Mouse (Mus musculus): ENCODE results near the gene Grm8. TPM values are rescaled to one million over a fixed set of nuclear protein-coding genes. Genes with fewer than 3 reads are reported as not detected.

The Grm8 gene
- polyA plus RNA-seq, 2 experiments, result 1.1 to 1.8 TPM

DNA sequence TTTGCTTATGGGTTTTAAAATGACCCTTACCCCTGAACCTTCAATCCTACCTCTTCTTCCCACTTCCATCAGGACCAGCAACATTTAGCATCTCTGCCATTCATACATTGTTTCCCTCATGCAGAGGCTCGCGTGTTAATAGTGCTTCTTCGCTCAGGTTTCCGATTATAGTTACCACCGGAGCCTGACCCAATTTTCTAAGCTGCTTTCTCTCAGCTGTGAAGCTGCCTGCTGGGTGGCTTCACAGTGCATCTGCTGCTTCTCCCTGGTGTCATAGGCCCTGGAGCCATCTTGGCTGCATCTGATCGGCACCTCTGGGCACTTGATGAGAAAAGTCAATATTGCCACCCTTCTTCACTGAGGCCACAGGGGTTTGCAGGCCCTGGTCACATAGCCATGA lies 325.0 kb downstream of the Grm8 start:
- H3K4me3 ChIP-seq (replicated peaks; ENCODE audit: low read length), result no peak overlapping the region
- no peaks in the 10 kb centered on the region for H3K36me3 ChIP-seq (ENCODE audit: control insufficient read depth, insufficient read depth, low read length)
- TF ChIP-seq POLR2A (IDR thresholded peaks at IDR 0.05; ENCODE audit: borderline replicate concordance, extremely low read depth, insufficient read depth, insufficient read length), result no peak
- ATAC-seq (ENCODE audit: low FRiP score, low read depth) (no peak), DNase-seq (ENCODE audit: low spot score) (no peak)
- no peaks in the 10 kb centered on the region for H3K27me3 ChIP-seq (ENCODE audit: control insufficient read depth, insufficient read depth, low read length)
- H3K4me2 ChIP-seq (replicated peaks; ENCODE audit: low read depth, low read length, severe bottlenecking), result no peak overlapping the region
- no peaks in the 10 kb centered on the region for H3K4me1 ChIP-seq (ENCODE audit: control insufficient read depth, insufficient read depth, low read length)
- WGBS, result 90% methylated on average over 6 of the region's 6 CpGs
- H3K9me3 ChIP-seq (ENCODE audit: control insufficient read depth, low read length), result no peaks in the 10 kb centered on the region
- no peak overlapping the region for H3K9ac ChIP-seq (ENCODE audit: low read depth, low read length, severe bottlenecking)
- H3K27ac ChIP-seq (replicated peaks; ENCODE audit: low read depth, low read length), result no peak overlapping the region

GRCm38 (mm10) chr6:27806741-27807140 lies 328.2 kb downstream of the Grm8 start:
- ATAC-seq (ENCODE audit: low FRiP score, low read depth), result no peak
- no peaks in the 10 kb centered on the region for H3K27me3 ChIP-seq (ENCODE audit: control insufficient read depth, insufficient read depth, low read length)
- no peak overlapping the region for H3K4me3 ChIP-seq (replicated peaks; ENCODE audit: low read length)
- no peak for TF ChIP-seq POLR2A (IDR thresholded peaks at IDR 0.05; ENCODE audit: borderline replicate concordance, extremely low read depth, insufficient read depth, insufficient read length)
- H3K9me3 ChIP-seq (ENCODE audit: control insufficient read depth, low read length), result no peaks in the 10 kb centered on the region
- no peaks in the 10 kb centered on the region for H3K4me1 ChIP-seq (ENCODE audit: control insufficient read depth, insufficient read depth, low read length)
- no peak overlapping the region for H3K4me2 ChIP-seq (replicated peaks; ENCODE audit: low read depth, low read length, severe bottlenecking)
- no peak overlapping the region for H3K9ac ChIP-seq (ENCODE audit: low read depth, low read length, severe bottlenecking)
- H3K36me3 ChIP-seq (ENCODE audit: control insufficient read depth, insufficient read depth, low read length), result no peaks in the 10 kb centered on the region
- no peak for DNase-seq (ENCODE audit: low spot score)
- H3K27ac ChIP-seq (replicated peaks; ENCODE audit: low read depth, low read length), result no peak overlapping the region

DNA sequence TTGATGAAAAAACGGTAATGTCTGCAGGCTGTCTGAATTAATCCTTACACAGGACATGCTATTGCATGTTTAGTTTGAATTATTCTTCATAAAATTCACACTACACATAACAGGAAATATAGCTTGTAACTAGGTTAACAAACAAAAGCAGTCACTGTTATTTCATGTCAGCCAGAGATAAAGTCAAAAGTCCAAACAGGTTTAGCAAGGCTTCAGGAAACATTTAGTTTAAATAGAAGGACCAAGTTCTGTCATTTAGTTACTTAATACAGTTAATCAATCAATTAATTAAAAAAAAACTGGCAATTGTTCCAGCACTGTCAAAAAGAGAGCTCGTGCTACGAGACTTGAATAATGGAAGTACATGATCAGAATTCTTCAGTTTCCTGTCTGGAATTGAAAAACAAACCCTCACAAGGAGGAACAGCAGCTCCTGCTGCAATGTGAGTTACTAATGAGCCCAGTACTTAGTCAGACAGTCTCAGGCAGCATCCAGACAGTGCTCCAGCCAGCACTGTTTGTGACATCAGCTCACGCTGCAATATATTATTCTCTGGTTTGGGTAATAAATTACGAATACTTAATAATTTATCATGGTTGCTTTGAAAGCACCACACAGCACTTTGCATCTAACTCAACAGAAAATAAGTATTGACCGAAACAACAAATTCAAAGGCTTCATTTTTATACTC lies 334.0 kb downstream of the Grm8 start:
- Histone ChIP-seq H3K36me3 (ENCODE audit: control insufficient read depth, insufficient read depth, low read length) (no peaks in the 10 kb centered on the region), H3K27ac (replicated peaks; ENCODE audit: low read depth, low read length) (no peak overlapping the region), H3K27me3 (ENCODE audit: control insufficient read depth, insufficient read depth, low read length) (no peaks in the 10 kb centered on the region), H3K4me2 (replicated peaks; ENCODE audit: low read depth, low read length, severe bottlenecking) (no peak overlapping the region), H3K4me3 (replicated peaks; ENCODE audit: low read length) (no peak overlapping the region), H3K4me1 (ENCODE audit: control insufficient read depth, insufficient read depth, low read length) (no peaks in the 10 kb centered on the region), H3K9me3 (ENCODE audit: control insufficient read depth, low read length) (no peaks in the 10 kb centered on the region), H3K9ac (ENCODE audit: low read depth, low read length, severe bottlenecking) (no peak overlapping the region)
- 61% methylated on average over 6 of the region's 6 CpGs for WGBS
- TF ChIP-seq POLR2A (IDR thresholded peaks at IDR 0.05; ENCODE audit: borderline replicate concordance, extremely low read depth, insufficient read depth, insufficient read length), result no peak
- no peak for DNase-seq (ENCODE audit: low spot score)
- no peak for ATAC-seq (ENCODE audit: low FRiP score, low read depth)

GRCm38 (mm10) chr6:27798735-27799134 lies 336.2 kb downstream of the Grm8 start:
- ATAC-seq (ENCODE audit: low FRiP score, low read depth) (no peak), DNase-seq (ENCODE audit: low spot score) (no peak)
- Histone ChIP-seq H3K4me2 (replicated peaks; ENCODE audit: low read depth, low read length, severe bottlenecking) (no peak overlapping the region), H3K36me3 (ENCODE audit: control insufficient read depth, insufficient read depth, low read length) (no peaks in the 10 kb centered on the region), H3K4me3 (replicated peaks; ENCODE audit: low read length) (no peak overlapping the region), H3K9me3 (ENCODE audit: control insufficient read depth, low read length) (no peaks in the 10 kb centered on the region), H3K27me3 (ENCODE audit: control insufficient read depth, insufficient read depth, low read length) (no peaks in the 10 kb centered on the region), H3K9ac (ENCODE audit: low read depth, low read length, severe bottlenecking) (no peak overlapping the region), H3K27ac (replicated peaks; ENCODE audit: low read depth, low read length) (no peak overlapping the region), H3K4me1 (ENCODE audit: control insufficient read depth, insufficient read depth, low read length) (no peaks in the 10 kb centered on the region)
- WGBS, result 92% methylated on average over 3 of the region's 3 CpGs
- TF ChIP-seq POLR2A (IDR thresholded peaks at IDR 0.05; ENCODE audit: borderline replicate concordance, extremely low read depth, insufficient read depth, insufficient read length), result no peak

GRCm38 (mm10) chr6:27789566-27789965 lies 345.4 kb downstream of the Grm8 start:
- no peak for DNase-seq (ENCODE audit: low spot score)
- TF ChIP-seq POLR2A (IDR thresholded peaks at IDR 0.05; ENCODE audit: borderline replicate concordance, extremely low read depth, insufficient read depth, insufficient read length), result no peak
- Histone ChIP-seq H3K36me3 (ENCODE audit: control insufficient read depth, insufficient read depth, low read length) (no peaks in the 10 kb centered on the region), H3K27ac (replicated peaks; ENCODE audit: low read depth, low read length) (no peak overlapping the region), H3K9me3 (ENCODE audit: control insufficient read depth, low read length) (no peaks in the 10 kb centered on the region), H3K4me1 (ENCODE audit: control insufficient read depth, insufficient read depth, low read length) (no peaks in the 10 kb centered on the region), H3K27me3 (ENCODE audit: control insufficient read depth, insufficient read depth, low read length) (no peaks in the 10 kb centered on the region), H3K4me3 (replicated peaks; ENCODE audit: low read length) (no peak overlapping the region), H3K9ac (ENCODE audit: low read depth, low read length, severe bottlenecking) (no peak overlapping the region), H3K4me2 (replicated peaks; ENCODE audit: low read depth, low read length, severe bottlenecking) (no peak overlapping the region)
- 98% methylated on average over 3 of the region's 3 CpGs for WGBS
- no peak for ATAC-seq (ENCODE audit: low FRiP score, low read depth)
